Mouse (Mus musculus) limb, embryonic 12.5 days (tissue): ENCODE measurements around the gene Med19. TPM values are rescaled to one million over a fixed set of nuclear protein-coding genes. Genes with fewer than 3 reads are reported as not detected.
"Not testable (repeated sequence)": the region's sequence is repeated elsewhere in the genome, so short reads cannot be mapped to it uniquely, and the experiment has no call there.

ENCODE experiments used
- ATAC-seq: fragments of 200-750 bp; cut with Nextera tagmentation; 2 replicates; pipeline ENCODE4 v1.8.0; 2017; ENCODE audit warnings: low read depth, moderate TSS enrichment; ENCODE audit not compliant: insufficient number of reproducible peaks, insufficient read depth, low FRiP score, low TSS enrichment
- H3K27ac ChIP-seq: fragments of 300-500 bp; sonication (generic); 2 replicates; pipeline ENCODE4 v1.5.1; 2016; ENCODE audit warnings: mild to moderate bottlenecking, moderate library complexity
- H3K27me3 ChIP-seq: fragments of 300-500 bp; sonication (generic); 2 replicates; pipeline ENCODE4 v1.6.1; 2016; ENCODE audit warnings: mild to moderate bottlenecking, moderate library complexity
- H3K36me3 ChIP-seq: fragments of 300-500 bp; sonication (generic); 2 replicates; pipeline ENCODE4 v1.6.1; 2016; ENCODE audit warnings: mild to moderate bottlenecking, moderate library complexity
- H3K4me1 ChIP-seq: fragments of 300-500 bp; sonication (generic); replicated peaks from 2 replicates; pipeline ENCODE4 v1.6.1; 2016
- H3K4me2 ChIP-seq: fragments of 300-500 bp; sonication (generic); 2 replicates; pipeline ENCODE4 v1.6.1; 2016; ENCODE audit warnings: mild to moderate bottlenecking, moderate library complexity
- H3K4me3 ChIP-seq: fragments of 300-500 bp; sonication (generic); replicated peaks from 2 replicates; pipeline ENCODE4 v1.5.1; 2016; ENCODE audit warnings: mild to moderate bottlenecking
- H3K9ac ChIP-seq: fragments of 300-500 bp; sonication (generic); replicated peaks from 2 replicates; pipeline ENCODE4 v1.6.1; 2016; ENCODE audit warnings: mild to moderate bottlenecking, moderate library complexity
- H3K9me3 ChIP-seq: fragments of 300-500 bp; sonication (generic); 2 replicates; pipeline ENCODE4 v1.6.1; 2016; ENCODE audit warnings: mild to moderate bottlenecking, moderate library complexity
- WGBS: fragments of 180-500 bp; shearing (Covaris S2); methylation state at CpG from one replicate; pipeline ENCODE4 v1.1.7; 2016; 5-methylcytosine and 5-hydroxymethylcytosine counted together
- polyA plus RNA-seq: library from polyadenylated mRNA; unstranded; fragments of >200 nt; fragmentation: Nextera tagmentation; extraction: Ambion mirVana; gene quantifications from 2 replicates; pipeline ENCODE4 v1.2.1, GENCODE M21; 2016

The Med19 gene
- polyA plus RNA-seq, 1 experiment from 2014 or later, result 37.4 TPM

DNA sequence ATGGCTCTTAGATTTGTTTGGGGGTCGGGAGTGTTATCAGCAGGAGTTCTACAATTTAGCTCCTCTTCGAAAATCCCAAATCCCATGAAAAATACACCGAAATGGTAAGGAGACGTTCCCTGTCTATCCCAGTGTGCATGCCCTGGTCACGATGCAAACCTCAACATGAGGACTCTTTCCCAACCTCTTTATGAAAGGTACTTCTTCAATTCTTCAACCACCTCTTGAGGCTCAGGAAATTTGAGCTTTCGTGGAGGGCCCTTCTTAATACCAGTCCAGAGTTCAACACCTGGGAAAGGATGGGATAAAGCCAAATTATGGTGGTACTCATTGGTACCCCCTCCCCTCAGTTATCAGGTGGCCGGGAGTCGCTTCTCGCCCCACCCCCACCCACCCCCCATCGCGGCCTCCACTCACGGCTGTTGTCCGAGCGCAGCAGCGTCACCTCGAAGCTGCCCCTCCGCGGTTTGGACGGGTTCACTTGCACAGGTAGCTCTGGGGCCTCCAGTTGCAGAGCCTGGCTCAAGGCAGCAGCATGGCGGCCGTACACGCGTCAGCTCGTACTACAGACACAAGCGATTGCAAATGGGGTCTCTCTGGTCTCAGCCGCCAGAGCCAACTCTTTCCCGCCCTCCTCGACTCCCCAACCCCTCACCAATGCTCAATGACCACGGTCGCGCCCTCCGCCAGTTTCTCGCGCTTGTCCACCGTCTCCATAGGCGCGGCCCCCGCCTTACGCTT, 8.2 kb upstream of the Med19 start:
- H3K9ac ChIP-seq, result peak overlapping the region; percentile 91
- H3K4me2 ChIP-seq, result peak overlapping the region; percentile 67
- peak overlapping the region; percentile 97 for H3K27ac ChIP-seq
- H3K36me3 ChIP-seq, result peaks cover 47% of the 10 kb centered on the region
- no peaks in the 10 kb centered on the region for H3K27me3 ChIP-seq
- H3K4me3 ChIP-seq, result peak overlapping the region; percentile 84
- ATAC-seq, result peak; percentile 69
- WGBS, result 2% methylated on average over 39 of the region's 39 CpGs
- peaks cover 8% of the 10 kb centered on the region; the same call in 1 of the 2 replicates for H3K4me1 ChIP-seq
- no peaks in the 10 kb centered on the region for H3K9me3 ChIP-seq

DNA sequence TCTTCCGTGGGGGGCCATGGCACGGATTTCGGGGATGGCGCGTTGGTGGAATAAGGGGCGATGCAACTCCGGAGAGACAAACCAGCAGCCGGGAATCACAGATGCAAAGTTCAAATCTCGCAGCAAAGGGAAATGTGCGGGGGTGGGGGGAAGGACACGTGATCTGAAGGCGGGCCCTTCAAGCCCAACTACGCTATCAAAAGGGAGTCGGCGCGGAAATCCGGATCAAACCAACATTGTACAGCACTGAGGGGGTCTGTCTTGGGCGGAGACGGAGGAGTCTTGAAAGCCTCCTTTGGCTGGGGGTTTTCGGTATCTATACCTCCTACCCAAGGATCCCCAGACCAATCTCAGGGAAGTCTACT, 7.7 kb upstream of the Med19 start, which contains the start of gene Selenoh:
Gene Selenoh, minus strand, starts transcription at position 202 of the 365 bp plus-strand sequence.
- no peaks in the 10 kb centered on the region for H3K9me3 ChIP-seq
- H3K9ac ChIP-seq, result peak within 1 kb of the TSS; percentile 91
- peaks cover 53% of the 10 kb centered on the region for H3K36me3 ChIP-seq
- peak within 1 kb of the TSS; percentile 97 for H3K27ac ChIP-seq
- H3K4me2 ChIP-seq, result peak within 1 kb of the TSS; percentile 67
- H3K27me3 ChIP-seq, result no peaks in the 10 kb centered on the region
- peak; percentile 95 for ATAC-seq
- H3K4me3 ChIP-seq, result peak within 1 kb of the TSS; percentile 84
- WGBS, result 0% methylated on average over 20 of the region's 20 CpGs
- peaks cover 8% of the 10 kb centered on the region; the same call in 1 of the 2 replicates for H3K4me1 ChIP-seq

DNA sequence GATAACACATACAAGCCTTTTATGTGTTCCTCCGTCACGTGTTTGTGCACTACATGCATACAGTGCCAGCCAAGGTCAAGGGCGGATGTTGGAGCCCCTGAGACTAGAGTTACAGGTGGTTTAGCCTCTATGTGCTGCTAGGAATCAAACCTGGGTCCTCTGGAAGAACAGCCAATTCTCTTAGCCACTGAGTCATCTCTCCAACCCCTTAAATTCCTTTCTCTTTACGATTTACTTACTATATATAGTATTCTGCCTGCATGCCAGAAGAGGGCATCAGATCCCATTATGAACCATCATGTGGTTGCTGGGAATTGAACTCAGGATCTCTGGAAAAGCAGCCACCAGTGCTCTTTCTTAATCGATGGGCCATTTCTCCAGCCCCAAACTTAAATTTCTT, 6.7 kb upstream of the Med19 start:
- Histone ChIP-seq H3K36me3 (peaks cover 61% of the 10 kb centered on the region), H3K4me3 (peak overlapping the region; percentile 84; the same call in 1 of the 2 replicates), H3K4me2 (peak overlapping the region; percentile 67)
- H3K4me1 ChIP-seq, H3K27me3 ChIP-seq, H3K27ac ChIP-seq, H3K9me3 ChIP-seq, H3K9ac ChIP-seq, ATAC-seq: not testable (repeated sequence)
- 80% methylated on average over 4 of the region's 5 CpGs for WGBS

DNA sequence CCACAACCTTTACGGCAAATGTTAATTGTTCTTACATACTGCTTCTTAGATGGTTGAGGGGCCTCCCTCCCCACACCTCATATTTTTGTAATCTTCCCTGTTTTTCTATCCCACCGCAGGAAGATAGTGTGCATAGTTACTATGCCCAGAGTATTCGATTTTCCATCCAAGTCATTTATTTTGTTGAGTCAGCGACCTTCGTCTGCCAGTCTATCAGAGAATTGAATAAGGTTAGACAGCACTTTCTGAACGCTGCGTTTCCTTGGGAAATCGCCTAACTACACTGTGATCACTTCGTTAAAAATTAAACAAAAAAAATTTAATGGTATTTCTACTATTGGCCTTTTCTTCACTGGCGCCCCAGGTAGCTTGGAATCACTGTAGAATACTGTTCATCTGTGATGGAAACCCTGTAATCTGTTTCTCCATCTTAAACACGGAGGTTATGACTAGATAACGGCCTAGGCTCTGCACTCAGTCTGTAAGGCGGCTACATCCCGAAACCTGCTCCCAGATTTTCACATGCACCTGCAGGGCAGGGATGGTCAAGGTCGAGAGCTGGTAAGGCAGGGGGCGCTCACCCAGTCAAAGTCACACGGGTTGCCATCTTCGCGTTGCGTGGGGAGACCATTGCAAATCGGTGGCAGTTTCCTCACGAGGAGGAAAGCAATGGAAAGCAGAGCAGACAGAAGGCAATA, 783 bp upstream of the Med19 start:
- H3K9ac ChIP-seq, result peak overlapping the region; percentile 58
- peak overlapping the region; percentile 79 for H3K4me3 ChIP-seq
- H3K4me2 ChIP-seq, result peak overlapping the region; percentile 76
- peaks cover 14% of the 10 kb centered on the region for H3K4me1 ChIP-seq
- 10% methylated on average over 22 of the region's 22 CpGs for WGBS
- H3K36me3 ChIP-seq, result peaks cover 51% of the 10 kb centered on the region
- peak; percentile 58 for ATAC-seq
- H3K27me3 ChIP-seq, result no peaks in the 10 kb centered on the region
- peak overlapping the region; percentile 53; the same call in 1 of the 2 replicates for H3K27ac ChIP-seq
- H3K9me3 ChIP-seq, result no peaks in the 10 kb centered on the region

DNA sequence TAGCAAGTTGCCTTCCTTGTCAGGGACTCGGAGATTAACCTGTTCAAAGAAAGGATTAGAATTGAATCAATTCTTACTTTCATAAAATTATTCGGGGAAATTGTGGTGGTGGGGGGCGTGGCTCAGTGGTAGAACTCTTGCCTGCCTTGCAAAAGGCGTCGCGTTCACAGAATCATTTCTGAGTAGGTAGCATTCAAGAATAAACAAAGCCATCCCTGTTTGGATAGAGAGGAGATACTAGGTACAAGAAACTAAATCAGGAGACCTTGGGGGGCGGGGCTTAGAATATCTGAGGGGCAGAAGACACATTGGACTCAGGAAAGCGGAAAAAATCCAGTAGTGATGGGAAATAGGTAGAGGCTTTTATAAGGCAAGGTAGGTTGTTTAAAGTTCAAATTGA, 814 bp downstream of the Med19 start, which contains the start of gene Tmx2:
Gene Tmx2, minus strand, starts transcription at position 125 of the 400 bp plus-strand sequence.
- no peak for ATAC-seq
- H3K9me3 ChIP-seq, result no peaks in the 10 kb centered on the region
- H3K27ac ChIP-seq, result peak within 1 kb of the TSS; percentile 57; the same call in 1 of the 2 replicates
- H3K4me3 ChIP-seq, result peak within 1 kb of the TSS; percentile 79
- 17% methylated on average over 8 of the region's 8 CpGs for whole genome bisulfite sequencing
- H3K27me3 ChIP-seq, result no peaks in the 10 kb centered on the region
- H3K4me2 ChIP-seq, result peak within 1 kb of the TSS; percentile 85
- H3K36me3 ChIP-seq, result peaks cover 44% of the 10 kb centered on the region
- peaks cover 14% of the 10 kb centered on the region for H3K4me1 ChIP-seq
- H3K9ac ChIP-seq, result peak within 1 kb of the TSS; percentile 66

DNA sequence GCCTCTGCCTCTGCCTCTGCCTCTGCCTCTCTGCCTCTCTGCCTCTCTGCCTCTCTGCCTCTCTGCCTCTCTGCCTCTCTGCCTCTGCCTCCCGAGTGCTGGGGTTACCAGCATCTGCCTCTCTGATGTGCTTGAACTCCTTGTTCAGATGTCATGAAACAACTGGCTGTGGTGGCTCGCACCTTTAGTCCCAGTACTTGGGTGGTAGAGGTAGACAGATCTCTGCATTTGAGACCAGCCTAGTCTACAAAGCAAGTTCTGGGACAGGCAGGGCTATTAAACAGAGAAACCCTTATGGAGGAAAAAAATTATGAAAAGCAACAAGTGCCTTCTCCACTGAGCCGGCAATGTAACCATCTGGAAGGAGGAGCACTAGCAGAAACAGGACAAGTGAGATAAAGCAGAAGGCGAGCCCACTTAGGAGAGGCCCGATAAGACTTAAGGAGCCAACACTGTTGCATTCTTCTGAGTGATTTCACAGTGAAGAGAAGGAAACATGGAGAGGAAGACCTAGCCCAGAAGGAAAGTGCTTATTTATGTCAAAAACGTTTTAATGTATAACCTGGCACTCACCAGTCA, 4.5 kb downstream of the Med19 start:
- Histone ChIP-seq H3K27me3 (no peaks in the 10 kb centered on the region), H3K27ac (no peak overlapping the region), H3K36me3 (peaks cover 57% of the 10 kb centered on the region), H3K9me3 (0 out of 2 replicates have a peak, but pooled peaks cover 5% of the 10 kb centered on the region), H3K4me1 (peaks cover 9% of the 10 kb centered on the region), H3K4me2 (no peak overlapping the region), H3K9ac (no peak overlapping the region), H3K4me3 (no peak overlapping the region)
- WGBS, result 79% methylated on average over 6 of the region's 6 CpGs
- ATAC-seq, result no peak

DNA sequence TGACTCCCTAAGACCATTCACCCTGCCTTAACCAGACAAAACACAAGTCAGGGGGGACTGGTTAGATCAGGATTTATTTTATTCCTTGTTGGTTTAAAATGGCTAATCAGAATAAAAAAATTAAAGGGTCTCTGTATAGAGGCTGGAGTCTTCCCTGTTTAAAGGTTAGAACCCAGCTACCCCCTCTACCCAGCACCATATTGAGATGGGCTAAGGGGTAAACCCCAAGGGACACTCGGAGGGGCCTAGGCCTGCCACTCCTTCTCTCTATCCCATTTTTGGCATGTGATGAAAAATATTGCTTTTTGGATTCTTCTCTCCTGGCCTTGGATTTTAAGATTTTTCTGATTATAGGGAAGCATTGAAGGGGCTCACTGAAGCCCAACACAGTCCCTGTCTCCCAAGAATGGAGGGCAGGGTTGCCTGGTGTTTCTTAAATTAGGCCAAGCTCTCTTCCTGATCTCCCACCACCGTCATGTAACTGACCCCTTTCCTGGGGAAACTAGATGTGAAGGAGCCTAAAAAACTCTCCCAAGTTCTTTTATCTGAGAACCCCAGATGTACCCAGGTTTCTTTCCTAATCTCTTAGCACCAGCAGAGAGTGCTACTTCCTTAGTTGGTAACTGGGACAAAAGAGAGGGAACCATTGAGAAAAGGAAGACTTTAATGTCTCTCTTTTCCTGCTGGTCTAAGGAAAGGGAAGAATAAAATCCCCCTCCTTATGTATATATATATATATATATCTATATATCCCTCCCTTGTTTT, 10.1 kb downstream of the Med19 start:
- Histone ChIP-seq H3K9me3 (0 out of 2 replicates have a peak, but pooled peaks cover 5% of the 10 kb centered on the region), H3K36me3 (peaks cover 89% of the 10 kb centered on the region), H3K4me2 (no peak overlapping the region), H3K27ac (no peak overlapping the region), H3K4me1 (no peaks in the 10 kb centered on the region), H3K4me3 (no peak overlapping the region), H3K27me3 (no peaks in the 10 kb centered on the region), H3K9ac (no peak overlapping the region)
- ATAC-seq, result no peak
- WGBS, result 79% methylated on average over 2 of the region's 2 CpGs

DNA sequence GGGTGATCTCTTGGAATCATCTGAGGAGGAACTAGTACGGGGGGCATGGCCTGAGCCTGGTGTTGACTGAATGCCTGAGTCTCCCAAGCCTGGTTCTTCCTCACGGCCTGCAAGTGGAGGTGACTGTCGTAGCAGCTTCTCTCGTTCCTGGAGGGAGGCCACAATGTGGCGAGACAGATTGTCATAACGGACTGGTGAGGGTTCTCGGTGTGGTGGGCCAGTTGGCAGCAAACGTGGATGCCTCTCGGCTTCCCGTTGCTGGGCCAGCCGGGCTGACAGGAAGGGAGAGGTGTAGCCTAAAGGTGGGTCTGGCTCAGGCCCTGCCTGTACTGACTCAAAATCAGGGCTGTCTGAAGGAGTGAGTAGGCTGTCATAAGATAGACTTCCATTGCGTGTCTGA, 11.8 kb downstream of the Med19 start:
- Histone ChIP-seq H3K36me3 (peaks cover 92% of the 10 kb centered on the region), H3K4me1 (no peaks in the 10 kb centered on the region)

DNA sequence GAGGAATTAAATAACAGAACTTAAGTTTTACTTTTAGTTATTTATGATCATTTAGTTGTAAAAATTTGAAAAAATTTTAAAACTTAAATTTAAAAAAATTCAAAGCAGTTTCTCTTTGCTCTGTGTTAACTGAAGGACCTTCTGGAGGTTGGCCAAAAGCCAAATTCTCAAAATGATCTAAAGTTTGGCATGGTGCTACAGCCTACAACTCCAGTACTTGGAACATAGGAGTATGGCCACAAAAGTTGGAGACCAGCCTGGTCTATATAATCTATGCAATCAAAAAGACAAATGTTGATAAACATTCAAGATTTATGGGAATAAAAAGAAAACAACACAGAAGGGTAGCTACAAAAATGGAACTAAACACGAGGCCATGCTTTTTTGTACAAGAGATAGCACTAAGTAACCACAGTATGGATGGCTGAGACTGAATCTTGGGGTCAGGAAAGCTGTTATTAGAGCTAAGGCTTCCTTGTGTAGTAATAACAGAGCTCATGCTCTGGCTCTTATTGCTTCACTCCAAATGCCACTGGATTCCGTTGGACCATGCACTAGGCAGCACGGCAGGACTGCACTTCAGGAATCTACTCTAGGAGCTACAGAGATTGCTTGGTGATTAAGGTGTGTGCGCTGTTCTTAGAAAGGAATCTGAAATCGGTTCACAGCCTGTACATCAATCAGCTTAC, 16.9 kb downstream of the Med19 start:
- ATAC-seq, result no peak
- peaks cover 86% of the 10 kb centered on the region for H3K36me3 ChIP-seq
- 94% methylated on average over 5 of the region's 5 CpGs for WGBS

More for the DNA sequence above, 11.8 kb downstream of the Med19 start:
- Histone ChIP-seq H3K4me2 (no peak overlapping the region), H3K4me3 (no peak overlapping the region), H3K9ac (no peak overlapping the region), H3K27me3 (no peaks in the 10 kb centered on the region), H3K27ac (no peak overlapping the region), H3K9me3 (no peaks in the 10 kb centered on the region)
- 89% methylated on average over 12 of the region's 12 CpGs for WGBS
- no peak for ATAC-seq

DNA sequence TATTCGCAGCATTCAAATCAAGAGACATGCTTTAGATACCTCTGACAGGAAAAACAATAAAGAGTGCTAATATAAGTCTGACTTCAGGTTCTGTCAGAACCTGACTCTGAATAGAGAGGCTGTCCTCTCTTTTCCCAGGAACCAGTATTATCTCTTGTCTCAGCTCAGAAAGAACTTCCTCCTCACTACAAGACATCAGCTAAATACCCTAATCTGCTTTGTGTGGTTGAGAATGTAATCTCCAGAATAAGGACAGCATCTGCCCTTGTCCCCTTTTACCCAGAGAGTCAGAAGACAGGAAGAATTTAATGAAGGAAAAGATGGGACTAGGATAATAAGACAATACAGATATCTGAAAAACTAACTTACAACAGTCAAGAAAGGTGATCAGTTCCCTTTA, 25.3 kb downstream of the Med19 start:
- 100% methylated on average over 1 of the region's 1 CpGs for WGBS
- H3K36me3 ChIP-seq, result peaks cover 79% of the 10 kb centered on the region
- no peak overlapping the region for H3K27ac ChIP-seq
- peaks cover 9% of the 10 kb centered on the region for H3K4me1 ChIP-seq
- no peaks in the 10 kb centered on the region for H3K27me3 ChIP-seq
- H3K9ac ChIP-seq, result no peak overlapping the region
- ATAC-seq, result no peak
- no peak overlapping the region for H3K4me3 ChIP-seq
- H3K4me2 ChIP-seq, result no peak overlapping the region
- H3K9me3 ChIP-seq, result no peaks in the 10 kb centered on the region

More for the DNA sequence above, 16.9 kb downstream of the Med19 start:
- no peak overlapping the region for H3K9ac ChIP-seq
- H3K4me3 ChIP-seq, result no peak overlapping the region
- H3K4me1 ChIP-seq, result no peaks in the 10 kb centered on the region
- no peaks in the 10 kb centered on the region for H3K27me3 ChIP-seq
- no peak overlapping the region for H3K4me2 ChIP-seq
- no peak overlapping the region for H3K27ac ChIP-seq
- H3K9me3 ChIP-seq, result no peaks in the 10 kb centered on the region
